Mouse (Mus musculus): Measurements from ENCODE around the gene Prelid1.

The Prelid1 gene

DNA sequence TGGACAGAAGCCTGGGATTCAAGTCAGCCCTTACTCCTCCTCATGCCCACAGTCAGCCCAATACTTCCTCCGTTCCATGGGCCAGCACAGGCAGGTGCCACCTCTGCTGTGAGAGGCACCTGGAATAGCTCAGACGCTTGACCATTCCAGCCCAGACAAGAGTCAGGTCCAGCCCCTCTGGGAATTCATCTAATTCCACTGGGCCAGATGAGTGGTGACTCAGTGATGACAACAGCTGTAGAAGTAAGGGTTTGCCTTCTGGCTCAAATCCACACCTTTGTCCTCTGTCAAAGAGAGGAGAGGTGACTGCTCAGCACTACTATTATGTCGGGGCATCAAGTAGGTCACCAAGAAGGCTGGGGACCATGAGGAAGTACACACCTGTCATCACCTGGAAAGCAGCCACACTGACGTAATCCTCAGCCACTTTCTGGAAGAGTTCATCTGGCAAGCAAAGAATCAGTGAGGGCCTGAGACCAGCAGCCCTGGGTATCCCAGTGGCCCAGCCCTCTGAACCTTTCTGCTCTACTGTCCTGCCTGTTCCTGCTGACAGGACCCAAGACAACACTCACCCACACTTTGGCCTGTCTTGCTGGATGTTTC is at the start of gene Prelid1:
Gene Prelid1, plus strand, starts transcription at position 570 of the 603 bp plus-strand sequence.
- DNase-seq (ENCODE audit: extremely low read depth, low read depth, low spot score), result peak; percentile 33

GRCm38 (mm10) chr13:55277203-55277602 is 43.1 kb upstream of the Prelid1 start:
- no peak for DNase-seq (ENCODE audit: extremely low read depth, low read depth, low spot score)

- no peak for DNase-seq (ENCODE audit: extremely low read depth, low read depth, low spot score)
Observed at GRCm38 (mm10) chr13:55277646-55278045, 42.7 kb upstream of the Prelid1 start.

DNA sequence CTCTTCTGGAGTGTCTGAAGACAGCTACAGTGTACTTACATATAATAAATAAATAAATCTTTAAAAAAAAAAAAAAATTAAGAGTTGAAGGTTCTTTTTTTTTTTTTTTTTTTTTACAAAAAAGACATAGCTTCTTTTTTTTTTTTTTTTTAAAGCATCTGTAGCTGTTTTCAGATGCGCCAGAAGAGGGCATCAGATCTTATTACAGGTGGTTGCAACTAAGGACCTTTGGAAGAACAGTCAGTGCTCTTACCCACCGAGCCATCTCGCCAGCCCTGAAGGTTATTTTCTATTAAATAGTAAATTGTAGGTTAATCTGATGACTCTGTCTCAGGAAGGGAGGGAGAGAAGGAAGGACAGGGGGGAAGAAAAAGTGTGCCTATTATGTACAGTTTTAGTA is 31.4 kb upstream of the Prelid1 start:
- no peak for DNase-seq (ENCODE audit: extremely low read depth, low read depth, low spot score)

- DNase-seq (ENCODE audit: extremely low read depth, low read depth, low spot score), result no peak
Observed at GRCm38 (mm10) chr13:55296760-55297159, 23.5 kb upstream of the Prelid1 start.

GRCm38 (mm10) chr13:55300913-55301312 is 19.4 kb upstream of the Prelid1 start:
- no peak for DNase-seq (ENCODE audit: extremely low read depth, low read depth, low spot score)

DNA sequence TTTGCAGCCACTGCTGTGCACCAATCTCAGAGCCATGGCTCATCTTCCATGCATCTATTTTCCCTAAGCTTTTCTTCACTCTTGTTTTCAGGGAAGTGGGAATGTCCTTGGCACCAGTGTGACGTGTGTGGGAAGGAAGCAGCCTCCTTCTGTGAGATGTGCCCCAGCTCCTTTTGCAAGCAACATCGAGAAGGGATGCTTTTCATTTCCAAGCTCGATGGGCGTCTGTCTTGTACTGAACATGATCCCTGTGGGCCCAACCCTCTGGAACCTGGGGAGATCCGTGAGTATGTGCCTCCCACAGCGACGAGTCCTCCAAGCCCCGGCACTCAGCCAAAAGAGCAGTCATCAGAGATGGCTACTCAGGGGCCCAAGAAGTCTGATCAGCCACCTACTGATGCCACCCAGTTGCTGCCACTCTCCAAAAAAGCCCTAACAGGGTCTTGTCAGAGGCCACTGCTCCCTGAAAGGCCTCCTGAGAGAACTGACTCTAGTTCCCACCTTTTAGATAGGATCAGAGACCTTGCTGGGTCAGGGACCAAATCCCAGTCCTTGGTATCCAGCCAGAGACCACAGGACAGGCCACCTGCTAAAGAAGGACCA is 8.2 kb upstream of the Prelid1 start:
- DNase-seq (ENCODE audit: extremely low read depth, low read depth, low spot score), result no peak

DNA sequence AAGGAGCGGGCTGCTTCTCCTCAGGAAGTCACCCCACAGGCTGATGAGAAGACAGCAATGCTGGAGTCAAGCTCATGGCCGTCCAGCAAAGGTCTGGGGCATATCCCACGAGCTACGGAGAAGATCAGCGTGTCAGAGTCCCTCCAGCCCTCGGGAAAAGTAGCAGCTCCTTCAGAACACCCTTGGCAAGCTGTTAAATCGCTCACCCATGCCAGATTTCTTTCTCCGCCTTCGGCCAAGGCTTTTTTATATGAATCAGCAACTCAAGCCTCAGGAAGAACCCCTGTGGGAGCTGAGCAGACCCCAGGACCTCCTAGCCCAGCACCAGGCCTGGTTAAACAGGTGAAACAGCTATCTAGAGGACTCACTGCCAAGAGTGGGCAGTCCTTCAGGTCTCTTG is 7.2 kb upstream of the Prelid1 start:
- DNase-seq (ENCODE audit: extremely low read depth, low read depth, low spot score), result no peak

DNA sequence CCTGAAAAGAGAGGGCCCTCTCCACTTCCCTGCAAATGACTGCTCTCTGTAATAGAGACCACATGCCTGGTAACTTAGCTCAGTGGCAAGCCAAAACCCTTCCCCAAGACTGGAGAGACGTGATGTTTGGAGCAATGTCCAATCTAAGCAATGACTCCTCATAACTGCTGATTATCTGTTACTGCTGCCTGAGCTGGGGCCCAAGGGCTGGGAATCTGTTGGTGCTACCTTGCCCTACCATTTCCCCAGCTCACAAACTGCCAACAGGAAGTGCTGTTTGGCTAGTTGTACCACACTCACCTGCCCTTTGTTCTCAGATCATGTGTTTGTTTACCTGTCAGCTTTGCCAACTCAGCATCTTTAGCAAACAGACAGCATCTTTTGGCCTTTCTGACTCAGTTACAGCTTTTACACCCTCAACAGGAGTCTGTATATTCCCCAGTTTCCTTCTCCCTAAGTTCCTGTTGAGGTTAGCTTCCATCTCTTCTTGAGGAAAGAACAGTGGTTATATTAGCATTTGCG is 5.3 kb upstream of the Prelid1 start:
- DNase-seq (ENCODE audit: extremely low read depth, low read depth, low spot score), result no peak

- no peak for DNase-seq (ENCODE audit: extremely low read depth, low read depth, low spot score)
Observed at GRCm38 (mm10) chr13:55318351-55318750, 1.9 kb upstream of the Prelid1 start.

GRCm38 (mm10) chr13:55321434-55322129 is 1.3 kb downstream of the Prelid1 start, which contains the start of gene Rab24:
Gene Rab24, minus strand, starts transcription at chr13:55321946.
- DNase-seq (ENCODE audit: extremely low read depth, low read depth, low spot score), result no peak

DNA sequence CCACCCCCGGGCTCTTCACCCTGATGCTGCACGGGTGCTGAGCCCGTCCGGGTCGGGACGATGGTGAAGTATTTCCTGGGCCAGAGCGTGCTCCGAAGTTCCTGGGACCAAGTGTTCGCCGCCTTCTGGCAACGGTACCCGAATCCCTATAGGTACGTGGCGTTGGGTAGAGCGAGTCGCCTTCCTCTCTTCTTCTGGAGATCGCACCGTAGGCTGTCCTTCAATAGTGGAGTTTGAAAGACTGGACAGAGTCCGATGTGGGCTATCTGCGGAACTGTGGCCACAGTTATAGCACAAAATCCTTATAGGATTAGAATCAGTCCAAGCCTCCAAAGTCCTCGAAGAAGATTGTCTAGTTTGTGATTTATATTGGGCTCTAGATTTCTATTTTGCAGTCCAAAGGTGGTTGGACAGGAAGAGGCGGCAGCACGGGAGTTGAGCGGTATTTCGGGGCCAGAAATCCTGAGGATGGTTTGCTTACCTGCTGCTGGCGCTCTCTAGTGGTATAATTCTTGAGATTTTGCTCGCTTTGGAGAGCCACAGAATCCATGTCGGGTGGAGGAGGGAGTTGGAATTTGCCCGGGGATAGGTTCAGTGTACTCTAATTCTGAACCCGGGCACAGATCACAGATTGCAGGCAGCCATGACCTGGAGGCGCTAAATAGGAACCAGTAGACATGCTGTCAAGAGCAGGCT is 2.0 kb downstream of the Prelid1 start:
- DNase-seq (ENCODE audit: extremely low read depth, low read depth, low spot score), result no peak

- DNase-seq (ENCODE audit: extremely low read depth, low read depth, low spot score), result no peak
Observed at GRCm38 (mm10) chr13:55325596-55325995, 5.3 kb downstream of the Prelid1 start.

DNA sequence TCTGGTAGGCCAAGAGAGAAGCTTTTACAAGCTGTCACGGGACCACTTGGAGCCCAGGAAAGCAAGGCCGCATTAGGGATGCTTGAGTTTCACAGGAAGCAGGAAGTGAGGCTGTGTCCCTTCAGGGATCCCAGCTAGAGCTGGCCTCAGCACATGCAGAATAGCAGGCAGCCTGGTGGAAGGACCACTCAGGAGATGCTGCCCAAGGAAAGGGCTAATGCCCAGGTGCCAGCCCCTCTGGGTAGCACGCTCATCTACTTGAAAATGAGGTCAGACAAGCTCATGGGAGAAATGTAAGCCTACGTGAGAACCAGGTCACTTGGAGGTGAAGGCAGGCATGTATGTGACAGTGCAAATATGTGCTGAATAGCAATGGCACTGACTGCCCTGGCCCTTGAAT is 6.9 kb downstream of the Prelid1 start:
- DNase-seq (ENCODE audit: extremely low read depth, low read depth, low spot score), result no peak

DNA sequence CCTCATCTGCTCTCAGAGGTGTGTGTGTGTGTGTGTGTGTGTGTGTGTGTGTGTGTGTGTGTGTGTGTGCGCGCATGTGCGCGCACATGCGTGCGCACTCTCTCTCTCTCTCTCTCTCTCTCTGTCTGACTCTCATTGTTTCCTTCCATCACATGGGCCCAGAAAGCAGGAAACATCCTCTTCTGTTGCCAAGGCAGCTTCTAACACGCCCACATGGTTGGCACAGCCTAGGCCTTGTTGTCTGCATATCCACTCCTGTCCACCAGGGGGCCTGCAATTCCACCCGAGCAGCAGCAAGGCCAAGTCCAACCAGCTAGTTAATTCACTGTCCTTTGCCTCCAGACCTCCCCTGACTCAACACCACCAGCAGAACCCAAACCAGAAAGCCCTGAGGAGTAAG is 7.3 kb downstream of the Prelid1 start:
- peak; percentile 81 for DNase-seq (ENCODE audit: extremely low read depth, low read depth, low spot score)

DNA sequence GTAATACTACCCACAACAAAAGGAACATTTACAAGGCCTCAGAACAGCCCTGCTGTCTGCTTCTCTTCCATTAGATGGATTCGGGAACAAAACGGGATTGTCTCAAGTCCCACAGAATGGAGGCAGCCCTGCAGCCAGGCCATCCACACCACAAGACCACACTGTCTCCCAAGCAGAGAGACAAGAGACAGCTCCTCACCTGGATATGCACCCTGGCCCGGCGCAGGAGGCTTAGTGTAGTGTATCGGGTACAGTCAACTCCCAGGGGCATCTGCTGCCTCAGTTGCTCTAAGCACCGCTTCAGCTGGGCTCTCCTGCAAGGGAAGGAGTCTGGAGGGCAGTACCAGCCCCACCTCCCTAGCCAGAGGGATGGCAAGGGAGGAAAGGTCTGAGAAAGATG is 7.9 kb downstream of the Prelid1 start:
- no peak for DNase-seq (ENCODE audit: extremely low read depth, low read depth, low spot score)

GRCm38 (mm10) chr13:55328641-55329040 is 8.3 kb downstream of the Prelid1 start:
- DNase-seq (ENCODE audit: extremely low read depth, low read depth, low spot score), result no peak

- DNase-seq (ENCODE audit: extremely low read depth, low read depth, low spot score), result no peak
Observed at GRCm38 (mm10) chr13:55329109-55329682, 8.9 kb downstream of the Prelid1 start.

DNA sequence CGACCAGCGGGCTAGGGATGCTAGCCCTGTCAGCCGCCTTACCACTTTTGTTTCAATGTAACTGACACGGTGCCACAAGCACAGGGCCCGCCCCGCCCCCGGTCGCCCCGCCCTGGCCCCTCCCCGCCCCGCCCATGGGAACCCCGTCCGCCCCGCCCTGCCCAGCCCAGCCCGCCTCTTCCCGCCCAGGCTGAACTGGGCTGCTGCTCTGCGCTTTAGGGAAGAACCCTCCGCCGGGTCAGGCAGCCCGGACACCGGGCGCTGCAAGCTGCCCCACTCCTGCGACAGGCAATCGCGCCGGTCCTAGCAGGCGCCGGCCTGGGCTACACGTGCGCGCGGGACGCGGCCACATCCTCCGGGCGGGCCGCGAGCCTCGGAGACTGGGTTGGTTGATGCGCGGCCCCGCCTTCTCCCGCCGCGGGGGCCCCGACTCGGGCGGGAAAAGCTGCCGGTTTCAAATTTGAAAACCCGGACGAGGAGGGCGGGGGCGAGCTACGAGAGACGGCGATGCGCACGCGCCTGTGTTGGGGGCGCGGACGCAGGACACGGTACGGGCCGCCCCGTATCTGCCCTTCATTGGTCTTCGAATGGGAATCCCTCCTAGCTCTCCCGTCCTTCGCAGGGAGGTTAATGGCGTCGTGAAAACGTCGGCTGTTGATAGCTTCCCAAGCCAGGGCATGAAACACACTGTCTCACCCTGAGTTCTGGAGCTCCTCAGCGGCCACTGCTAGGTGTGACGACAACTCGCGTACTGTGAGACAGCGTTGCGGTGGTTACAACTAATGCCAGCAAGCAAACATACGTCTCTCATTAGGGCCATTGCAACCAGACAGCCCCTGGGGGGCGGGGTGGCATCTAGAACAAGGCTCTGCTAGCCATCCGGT is 9.6 kb downstream of the Prelid1 start, which contains the start of gene Mxd3:
Gene Mxd3, minus strand, starts transcription at position 141 of the 884 bp plus-strand sequence.
- DNase-seq (ENCODE audit: extremely low read depth, low read depth, low spot score), result no peak
